Mouse (Mus musculus): ENCODE measurements at regions not wholly inside any gene's neighbourhood (a gene's known extent, or its start where the extent isn't known, plus 50 kb on each side); places are given as distances from the start of the nearest gene placed in this dataset.

GRCm38 (mm10) chr1:163562166-163562733, 158.8 kb upstream of the Gorab start:
- 73% methylated on average over 4 of the region's 4 CpGs for WGBS
- H3K9me3 ChIP-seq (ENCODE audit: control insufficient read depth, low read length), result no peaks in the 10 kb centered on the region
- no peak overlapping the region for H3K4me3 ChIP-seq (ENCODE audit: low read depth, low read length)
- no peak overlapping the region for H3K27ac ChIP-seq (ENCODE audit: low read depth, low read length)
- ATAC-seq (ENCODE audit: low read depth), result no peak
- H3K36me3 ChIP-seq (ENCODE audit: control insufficient read depth, insufficient read depth, low read length), result no peaks in the 10 kb centered on the region
- no peaks in the 10 kb centered on the region for H3K27me3 ChIP-seq (ENCODE audit: control insufficient read depth, insufficient read depth, low read length)
- H3K4me1 ChIP-seq (ENCODE audit: control insufficient read depth, insufficient read depth, low read length), result no peaks in the 10 kb centered on the region
- no peak overlapping the region for H3K4me2 ChIP-seq (ENCODE audit: low read depth, low read length)
- no peak overlapping the region for H3K9ac ChIP-seq (replicated peaks; ENCODE audit: low read depth, low read length)

- Histone ChIP-seq H3K9ac (replicated peaks; ENCODE audit: low read depth, low read length) (no peak overlapping the region), H3K4me1 (ENCODE audit: control insufficient read depth, insufficient read depth, low read length) (no peaks in the 10 kb centered on the region), H3K27ac (ENCODE audit: low read depth, low read length) (no peak overlapping the region), H3K4me3 (ENCODE audit: low read depth, low read length) (no peak overlapping the region), H3K9me3 (ENCODE audit: control insufficient read depth, low read length) (no peaks in the 10 kb centered on the region), H3K36me3 (ENCODE audit: control insufficient read depth, insufficient read depth, low read length) (no peaks in the 10 kb centered on the region), H3K4me2 (ENCODE audit: low read depth, low read length) (no peak overlapping the region), H3K27me3 (ENCODE audit: control insufficient read depth, insufficient read depth, low read length) (no peaks in the 10 kb centered on the region)
- 65% methylated on average over 5 of the region's 5 CpGs for WGBS
- no peak for ATAC-seq (ENCODE audit: low read depth)
Measured at GRCm38 (mm10) chr1:163561016-163561415, 157.5 kb upstream of the Gorab start.

GRCm38 (mm10) chr1:163560276-163560943, 156.9 kb upstream of the Gorab start:
- Histone ChIP-seq H3K9me3 (ENCODE audit: control insufficient read depth, low read length) (no peaks in the 10 kb centered on the region), H3K4me3 (ENCODE audit: low read depth, low read length) (no peak overlapping the region), H3K4me2 (ENCODE audit: low read depth, low read length) (no peak overlapping the region), H3K9ac (replicated peaks; ENCODE audit: low read depth, low read length) (no peak overlapping the region), H3K4me1 (ENCODE audit: control insufficient read depth, insufficient read depth, low read length) (no peaks in the 10 kb centered on the region), H3K36me3 (ENCODE audit: control insufficient read depth, insufficient read depth, low read length) (no peaks in the 10 kb centered on the region), H3K27me3 (ENCODE audit: control insufficient read depth, insufficient read depth, low read length) (no peaks in the 10 kb centered on the region), H3K27ac (ENCODE audit: low read depth, low read length) (no peak overlapping the region)
- WGBS, result 87% methylated on average over 8 of the region's 8 CpGs
- no peak for ATAC-seq (ENCODE audit: low read depth)

- no peak overlapping the region for H3K27ac ChIP-seq (ENCODE audit: low read depth, low read length)
- ATAC-seq (ENCODE audit: low read depth), result no peak
- H3K4me3 ChIP-seq (ENCODE audit: low read depth, low read length), result no peak overlapping the region
- no peak overlapping the region for H3K9ac ChIP-seq (replicated peaks; ENCODE audit: low read depth, low read length)
- no peaks in the 10 kb centered on the region for H3K27me3 ChIP-seq (ENCODE audit: control insufficient read depth, insufficient read depth, low read length)
- 90% methylated on average over 7 of the region's 7 CpGs for WGBS
- H3K9me3 ChIP-seq (ENCODE audit: control insufficient read depth, low read length), result no peaks in the 10 kb centered on the region
- H3K4me1 ChIP-seq (ENCODE audit: control insufficient read depth, insufficient read depth, low read length), result no peaks in the 10 kb centered on the region
- H3K4me2 ChIP-seq (ENCODE audit: low read depth, low read length), result no peak overlapping the region
- no peaks in the 10 kb centered on the region for H3K36me3 ChIP-seq (ENCODE audit: control insufficient read depth, insufficient read depth, low read length)
Measured at GRCm38 (mm10) chr1:163557875-163558274, 154.4 kb upstream of the Gorab start.

GRCm38 (mm10) chr1:163555185-163555584, 151.7 kb upstream of the Gorab start:
- H3K9me3 ChIP-seq (ENCODE audit: control insufficient read depth, low read length), result no peaks in the 10 kb centered on the region
- H3K4me2 ChIP-seq (ENCODE audit: low read depth, low read length), result no peak overlapping the region
- H3K4me1 ChIP-seq (ENCODE audit: control insufficient read depth, insufficient read depth, low read length), result no peaks in the 10 kb centered on the region
- H3K9ac ChIP-seq (replicated peaks; ENCODE audit: low read depth, low read length), result no peak overlapping the region
- no peaks in the 10 kb centered on the region for H3K27me3 ChIP-seq (ENCODE audit: control insufficient read depth, insufficient read depth, low read length)
- no peak overlapping the region for H3K27ac ChIP-seq (ENCODE audit: low read depth, low read length)
- H3K36me3 ChIP-seq (ENCODE audit: control insufficient read depth, insufficient read depth, low read length), result no peaks in the 10 kb centered on the region
- ATAC-seq (ENCODE audit: low read depth), result no peak
- WGBS, result 90% methylated on average over 2 of the region's 2 CpGs
- no peak overlapping the region for H3K4me3 ChIP-seq (ENCODE audit: low read depth, low read length)

- Histone ChIP-seq H3K4me3 (ENCODE audit: low read depth, low read length) (no peak overlapping the region), H3K36me3 (ENCODE audit: control insufficient read depth, insufficient read depth, low read length) (no peaks in the 10 kb centered on the region), H3K9me3 (ENCODE audit: control insufficient read depth, low read length) (no peaks in the 10 kb centered on the region), H3K27me3 (ENCODE audit: control insufficient read depth, insufficient read depth, low read length) (no peaks in the 10 kb centered on the region), H3K4me1 (ENCODE audit: control insufficient read depth, insufficient read depth, low read length) (no peaks in the 10 kb centered on the region), H3K27ac (ENCODE audit: low read depth, low read length) (no peak overlapping the region), H3K9ac (replicated peaks; ENCODE audit: low read depth, low read length) (no peak overlapping the region), H3K4me2 (ENCODE audit: low read depth, low read length) (no peak overlapping the region)
- no peak for ATAC-seq (ENCODE audit: low read depth)
- 89% methylated on average over 8 of the region's 8 CpGs for whole genome bisulfite sequencing
Measured at GRCm38 (mm10) chr1:163538776-163539492, 135.5 kb upstream of the Gorab start.

GRCm38 (mm10) chr1:163530563-163530962, 127.1 kb upstream of the Gorab start:
- no peaks in the 10 kb centered on the region for H3K27me3 ChIP-seq (ENCODE audit: control insufficient read depth, insufficient read depth, low read length)
- 84% methylated on average over 4 of the region's 4 CpGs for WGBS
- no peaks in the 10 kb centered on the region for H3K9me3 ChIP-seq (ENCODE audit: control insufficient read depth, low read length)
- no peak overlapping the region for H3K4me2 ChIP-seq (ENCODE audit: low read depth, low read length)
- H3K27ac ChIP-seq (ENCODE audit: low read depth, low read length), result no peak overlapping the region
- no peak overlapping the region for H3K9ac ChIP-seq (replicated peaks; ENCODE audit: low read depth, low read length)
- no peak for ATAC-seq (ENCODE audit: low read depth)
- no peak overlapping the region for H3K4me3 ChIP-seq (ENCODE audit: low read depth, low read length)
- no peaks in the 10 kb centered on the region for H3K36me3 ChIP-seq (ENCODE audit: control insufficient read depth, insufficient read depth, low read length)
- H3K4me1 ChIP-seq (ENCODE audit: control insufficient read depth, insufficient read depth, low read length), result no peaks in the 10 kb centered on the region

- WGBS, result 84% methylated on average over 5 of the region's 5 CpGs
- no peak overlapping the region for H3K9ac ChIP-seq (replicated peaks; ENCODE audit: low read depth, low read length)
- no peak overlapping the region for H3K4me2 ChIP-seq (ENCODE audit: low read depth, low read length)
- no peaks in the 10 kb centered on the region for H3K27me3 ChIP-seq (ENCODE audit: control insufficient read depth, insufficient read depth, low read length)
- H3K9me3 ChIP-seq (ENCODE audit: control insufficient read depth, low read length), result no peaks in the 10 kb centered on the region
- H3K27ac ChIP-seq (ENCODE audit: low read depth, low read length), result no peak overlapping the region
- no peak for ATAC-seq (ENCODE audit: low read depth)
- H3K4me1 ChIP-seq (ENCODE audit: control insufficient read depth, insufficient read depth, low read length), result no peaks in the 10 kb centered on the region
- H3K36me3 ChIP-seq (ENCODE audit: control insufficient read depth, insufficient read depth, low read length), result no peaks in the 10 kb centered on the region
- no peak overlapping the region for H3K4me3 ChIP-seq (ENCODE audit: low read depth, low read length)
Measured at GRCm38 (mm10) chr1:163517966-163518365, 114.5 kb upstream of the Gorab start.

- H3K4me1 ChIP-seq (ENCODE audit: control insufficient read depth, insufficient read depth, low read length), result no peaks in the 10 kb centered on the region
- H3K36me3 ChIP-seq (ENCODE audit: control insufficient read depth, insufficient read depth, low read length), result no peaks in the 10 kb centered on the region
- no peak overlapping the region for H3K27ac ChIP-seq (ENCODE audit: low read depth, low read length)
- no peaks in the 10 kb centered on the region for H3K9me3 ChIP-seq (ENCODE audit: control insufficient read depth, low read length)
- no peak for ATAC-seq (ENCODE audit: low read depth)
- H3K27me3 ChIP-seq (ENCODE audit: control insufficient read depth, insufficient read depth, low read length), result no peaks in the 10 kb centered on the region
- no peak overlapping the region for H3K4me2 ChIP-seq (ENCODE audit: low read depth, low read length)
- H3K4me3 ChIP-seq (ENCODE audit: low read depth, low read length), result no peak overlapping the region
- H3K9ac ChIP-seq (replicated peaks; ENCODE audit: low read depth, low read length), result no peak overlapping the region
Measured at GRCm38 (mm10) chr1:163512847-163513246, 109.4 kb upstream of the Gorab start.

All from neural tube, embryonic 14.5 days (tissue).